Mouse (Mus musculus) spleen, adult 12 weeks (tissue): ENCODE results near the gene Prune1.
A peak's percentile ranks its signal among the peaks of the same experiment; 100 is the strongest.

Experiments used
- DNase-seq: peaks from one replicate; pipeline ENCODE4 v3.0.0; 2022; ENCODE audit warnings: low spot score

Gene Prune1

DNA sequence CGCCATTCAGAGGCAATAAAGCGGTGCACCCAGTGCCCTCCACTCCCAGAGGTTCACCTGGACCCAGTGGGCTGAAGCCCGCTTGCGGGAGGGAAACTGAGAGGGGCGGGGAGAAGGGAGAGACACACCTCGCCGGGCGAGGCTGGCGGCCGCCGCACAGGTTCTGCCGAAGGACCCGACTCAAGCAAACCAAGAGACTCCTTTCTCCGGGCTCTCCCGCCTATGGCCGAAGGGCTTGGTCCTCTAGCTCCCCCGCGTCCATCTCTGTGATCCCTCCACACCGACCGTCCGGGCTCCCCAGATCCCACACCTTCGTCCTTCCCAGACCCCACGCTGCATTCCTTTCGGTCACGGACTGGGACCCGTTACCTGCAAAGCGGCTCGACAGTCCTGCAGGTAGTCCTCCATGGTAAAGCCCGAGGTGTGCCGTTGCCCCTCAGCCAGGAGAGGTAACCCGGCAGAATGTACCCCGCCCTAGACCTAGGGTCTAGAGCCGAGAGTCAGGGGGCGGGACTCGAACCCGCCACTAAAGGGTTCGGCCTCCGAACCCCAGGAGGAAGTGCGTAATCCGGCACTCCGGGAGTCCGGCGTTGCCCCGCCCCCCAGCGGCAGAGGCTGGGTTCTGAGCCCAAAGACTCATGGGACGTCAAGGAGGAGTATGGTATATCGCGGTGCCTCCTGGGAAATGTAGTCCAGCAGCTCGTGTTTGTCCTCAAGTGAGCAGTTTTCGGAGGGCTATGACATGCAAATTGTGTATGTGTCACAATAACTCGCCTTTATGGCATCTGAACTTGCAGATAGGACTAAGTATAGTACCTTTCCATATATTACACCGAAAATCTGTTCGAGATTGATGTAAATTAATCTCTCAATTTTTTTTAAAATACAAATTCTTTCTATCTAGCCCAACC is at the start of gene Prune1, which contains the start of gene Mindy1:
Gene Prune1, minus strand, starts transcription at position 861 of the 911 bp plus-strand sequence.
Gene Mindy1, plus strand, starts transcription at position 130 of the 911 bp plus-strand sequence.
- DNase-seq: peak; percentile 96

- no peak for DNase-seq
Observed at GRCm38 (mm10) chr3:95331528-95331927, 49.7 kb upstream of the Prune1 start.

GRCm38 (mm10) chr3:95328803-95329404 is 47.0 kb upstream of the Prune1 start:
- DNase-seq: no peak

- no peak for DNase-seq
Observed at GRCm38 (mm10) chr3:95324454-95325144, 42.7 kb upstream of the Prune1 start.

- no peak for DNase-seq
Observed at GRCm38 (mm10) chr3:95323429-95323828, 41.6 kb upstream of the Prune1 start.

DNA sequence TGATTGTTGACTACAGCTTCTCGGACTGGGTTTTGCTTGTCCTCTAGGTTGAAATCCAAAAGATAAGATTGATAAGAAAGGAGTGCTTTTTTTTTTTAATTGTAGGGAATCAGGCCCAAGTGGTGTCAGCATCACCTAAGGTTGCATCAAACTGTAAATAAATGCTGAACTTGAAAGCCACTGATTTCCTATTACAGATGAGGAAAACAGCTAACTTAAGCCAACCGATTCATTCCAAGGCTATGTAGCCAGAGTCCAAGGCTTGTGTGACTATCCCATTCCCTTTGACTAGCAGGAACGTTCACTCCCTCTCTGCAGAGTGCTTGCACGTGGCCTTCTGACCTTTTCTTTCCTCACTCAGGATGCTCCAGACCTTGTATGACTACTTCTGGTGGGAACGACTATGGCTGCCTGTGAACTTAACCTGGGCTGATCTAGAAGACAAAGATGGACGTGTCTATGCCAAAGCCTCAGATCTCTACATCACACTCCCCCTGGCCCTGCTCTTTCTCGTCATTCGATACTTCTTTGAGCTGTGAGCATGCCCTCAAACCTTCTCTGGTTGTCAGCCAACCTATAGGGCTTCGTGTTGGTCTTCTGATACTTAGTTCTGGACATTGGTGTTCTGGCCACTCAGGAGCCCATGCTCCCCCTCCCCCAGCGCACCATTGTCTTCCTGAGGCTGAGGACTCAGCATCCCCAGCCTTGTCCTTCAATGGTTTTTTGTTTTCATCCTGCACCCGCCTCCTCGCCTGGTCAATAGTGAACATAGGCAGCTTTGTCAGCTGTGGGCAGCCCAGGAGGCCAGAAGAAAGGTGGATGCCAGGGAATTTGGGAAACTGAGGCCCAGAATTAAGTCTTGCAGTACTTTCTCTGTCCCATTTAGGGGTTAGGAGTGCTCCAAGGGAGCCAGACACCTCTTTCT is 38.1 kb upstream of the Prune1 start:
- no peak for DNase-seq

DNA sequence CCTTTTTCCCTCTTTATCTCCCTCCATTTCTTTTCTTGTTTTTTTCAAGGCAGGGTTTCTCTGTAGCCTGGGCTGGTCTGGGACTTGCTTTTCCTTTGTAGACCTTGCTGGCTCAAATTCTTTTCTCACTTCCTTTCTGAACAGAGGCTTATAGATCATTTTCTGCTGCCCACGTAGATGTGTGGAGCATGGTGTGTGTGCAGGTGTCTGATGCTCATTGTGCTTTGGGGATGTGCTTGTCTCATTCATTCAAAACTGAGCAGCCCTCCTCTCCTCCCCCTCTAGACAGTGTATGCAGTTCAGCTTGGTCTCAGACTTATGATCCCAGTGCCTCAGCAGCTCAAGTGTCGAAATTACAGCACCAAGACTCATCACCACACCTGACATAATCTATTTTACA is 37.2 kb upstream of the Prune1 start:
- no peak for DNase-seq

DNA sequence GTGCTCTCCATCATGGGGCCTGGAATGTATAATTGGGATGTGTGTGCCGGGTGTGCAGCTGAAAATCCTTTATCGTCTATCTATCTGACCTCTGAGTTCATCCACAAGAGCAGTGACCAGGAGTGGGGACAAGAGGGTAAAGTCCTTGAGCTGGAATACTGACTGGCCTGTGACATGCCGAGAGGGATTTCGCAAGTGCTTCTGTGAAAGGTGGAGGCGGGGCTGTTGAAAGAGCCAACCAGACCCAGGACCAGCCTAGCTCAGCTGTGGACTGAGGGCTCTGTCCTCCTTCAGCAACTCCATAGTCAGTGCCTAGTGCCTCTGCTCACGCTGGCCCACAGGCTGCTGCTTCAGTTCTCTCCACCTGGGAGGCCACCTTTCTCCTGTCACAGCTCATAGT is 36.7 kb upstream of the Prune1 start:
- no peak for DNase-seq

DNA sequence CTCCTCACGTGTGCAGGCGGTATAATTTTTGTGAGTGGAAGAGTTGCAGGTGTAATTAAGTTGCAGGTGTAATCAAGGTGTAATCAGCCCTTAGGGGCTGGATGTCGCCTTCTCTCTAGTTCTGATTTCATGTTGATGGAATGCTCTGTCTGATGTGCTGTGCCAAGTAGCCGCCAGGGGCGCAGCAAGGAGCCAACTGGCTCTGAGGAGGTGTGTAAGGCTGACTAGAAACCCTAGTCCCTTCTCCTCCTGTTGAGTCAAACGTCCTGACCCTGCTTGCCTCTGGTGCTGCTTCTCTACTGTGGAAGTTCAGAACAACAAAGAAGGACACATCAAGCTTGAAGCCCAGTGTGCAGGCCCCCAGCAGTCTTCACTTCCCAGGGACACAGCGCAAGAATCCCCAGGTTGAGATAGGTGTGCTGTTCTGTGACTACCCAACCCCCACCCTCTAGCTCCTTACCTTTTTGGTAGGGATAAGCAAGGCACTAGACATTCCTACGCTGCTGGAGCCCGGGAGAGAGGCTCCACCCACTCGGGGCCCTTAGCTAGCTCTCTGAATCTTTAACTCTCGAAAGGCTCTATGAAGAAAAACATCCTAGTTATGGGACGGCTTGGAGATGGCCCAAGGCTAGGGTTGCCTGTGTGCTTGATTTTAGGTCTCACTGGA is 35.7 kb upstream of the Prune1 start:
- peak; percentile 34 for DNase-seq

- DNase-seq: no peak
Observed at GRCm38 (mm10) chr3:95315844-95316550, 34.1 kb upstream of the Prune1 start.

DNA sequence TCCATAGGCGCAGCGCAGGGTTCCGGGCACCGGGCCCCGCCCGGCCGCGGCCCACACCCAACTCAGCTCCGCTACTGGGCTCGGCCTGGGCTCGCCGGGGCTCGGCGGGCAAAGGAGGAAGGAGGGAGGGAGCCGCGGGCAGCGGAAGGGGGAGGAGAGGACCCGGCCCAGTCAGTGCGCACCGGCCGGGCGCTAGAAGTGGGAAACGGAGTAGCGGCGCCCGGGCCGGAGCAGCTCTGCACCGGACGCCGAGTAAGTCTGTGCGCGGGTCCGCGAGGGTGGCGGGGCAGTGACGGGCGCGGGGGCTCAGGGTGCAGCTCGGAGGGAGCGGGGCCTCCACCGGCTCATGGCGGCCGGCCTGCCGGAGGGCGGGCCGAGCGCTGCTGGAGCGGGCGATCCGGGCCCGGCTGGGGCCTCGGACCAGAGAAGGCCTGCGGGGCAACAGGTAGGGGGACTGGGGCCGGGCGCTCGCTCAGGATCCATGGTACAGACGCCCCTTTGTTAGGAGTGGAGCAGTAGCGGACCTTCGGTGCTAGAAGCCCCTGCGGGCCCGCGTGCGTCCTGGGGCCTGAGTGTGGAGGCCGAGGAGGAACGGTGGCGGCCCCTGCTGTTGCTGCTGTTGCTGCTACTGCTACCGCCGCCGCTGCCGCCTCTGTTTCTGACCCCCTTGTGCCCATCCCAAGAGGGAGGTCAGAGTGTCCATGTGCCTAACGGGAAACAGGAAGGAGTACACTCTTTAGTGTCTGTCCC is 33.4 kb upstream of the Prune1 start:
- DNase-seq: peak; percentile 90

DNA sequence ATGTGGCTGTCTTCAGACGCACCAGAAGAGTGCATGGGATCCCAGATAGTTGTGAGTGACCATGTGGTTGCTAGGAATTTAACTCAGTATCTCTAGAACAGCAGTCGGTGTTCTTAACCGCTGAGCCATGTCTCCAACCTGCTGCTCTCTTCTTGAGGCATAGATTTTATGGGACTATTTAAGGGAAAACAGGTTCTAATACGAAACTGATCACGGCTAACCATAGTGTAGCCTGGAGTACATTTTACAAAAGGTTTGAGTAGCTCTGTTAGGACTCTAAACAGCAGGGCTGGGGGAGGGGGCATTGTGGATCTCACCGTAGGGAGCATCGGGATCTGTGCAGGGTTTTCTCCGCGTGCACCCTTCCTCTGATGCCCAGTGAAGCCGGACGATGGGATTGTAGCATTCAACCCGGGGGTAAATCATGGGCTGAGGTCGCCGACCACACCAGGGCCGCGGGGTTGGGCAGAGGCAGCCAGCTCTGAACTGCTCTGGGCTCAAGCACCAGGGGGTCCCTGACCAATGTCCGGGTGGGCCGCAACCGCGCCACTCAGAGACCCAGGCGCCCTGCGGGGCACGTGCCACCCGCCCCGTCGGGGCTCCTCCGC is 32.7 kb upstream of the Prune1 start, which contains the start of gene Cers2:
Gene Cers2, plus strand, starts transcription at position 306 of the 608 bp plus-strand sequence.
- DNase-seq: no peak

- DNase-seq: no peak
Observed at GRCm38 (mm10) chr3:95314075-95314474, 32.2 kb upstream of the Prune1 start.

- DNase-seq: no peak
Observed at GRCm38 (mm10) chr3:95313476-95313875, 31.6 kb upstream of the Prune1 start.

DNA sequence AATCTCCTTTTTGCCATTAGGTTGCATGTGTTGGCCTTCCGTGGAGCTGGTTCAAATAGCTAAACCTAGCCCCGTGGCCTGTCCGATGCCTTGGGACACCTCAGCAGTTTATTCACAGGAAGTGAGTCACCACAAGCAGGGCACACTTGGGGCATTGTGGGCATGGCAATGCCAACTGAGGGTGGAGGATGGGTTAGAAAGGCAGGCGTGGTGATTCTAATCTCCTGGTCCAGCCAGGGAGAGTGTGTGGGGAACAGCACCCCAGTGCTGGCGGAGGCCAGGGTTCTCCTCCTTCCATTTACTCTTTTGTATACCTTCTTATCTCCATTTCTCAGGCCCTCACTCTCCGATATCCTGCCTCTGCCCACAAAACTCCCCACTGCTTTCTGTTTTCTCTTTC is 30.7 kb upstream of the Prune1 start:
- no peak for DNase-seq

GRCm38 (mm10) chr3:95310968-95311882 is 29.3 kb upstream of the Prune1 start:
- peak; percentile 64 for DNase-seq

DNA sequence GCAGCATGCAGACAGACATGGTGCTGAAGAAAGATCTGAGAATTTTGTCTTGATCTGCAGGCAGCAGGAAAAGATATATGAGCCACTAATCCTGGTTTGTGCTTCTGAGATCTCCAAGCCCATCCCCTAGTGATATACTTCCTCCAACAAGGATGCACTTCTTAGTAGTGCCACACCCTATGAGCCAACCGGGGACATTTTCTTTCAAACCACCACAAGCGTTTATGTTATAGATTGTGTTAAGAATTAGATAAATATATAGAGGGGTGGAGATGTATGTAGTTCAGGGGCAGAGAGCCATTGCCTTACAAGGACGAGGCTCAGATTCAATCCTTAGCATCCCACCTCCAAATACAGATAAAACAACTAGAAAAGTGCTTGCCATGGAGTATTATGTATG is 28.6 kb upstream of the Prune1 start:
- no peak for DNase-seq

DNA sequence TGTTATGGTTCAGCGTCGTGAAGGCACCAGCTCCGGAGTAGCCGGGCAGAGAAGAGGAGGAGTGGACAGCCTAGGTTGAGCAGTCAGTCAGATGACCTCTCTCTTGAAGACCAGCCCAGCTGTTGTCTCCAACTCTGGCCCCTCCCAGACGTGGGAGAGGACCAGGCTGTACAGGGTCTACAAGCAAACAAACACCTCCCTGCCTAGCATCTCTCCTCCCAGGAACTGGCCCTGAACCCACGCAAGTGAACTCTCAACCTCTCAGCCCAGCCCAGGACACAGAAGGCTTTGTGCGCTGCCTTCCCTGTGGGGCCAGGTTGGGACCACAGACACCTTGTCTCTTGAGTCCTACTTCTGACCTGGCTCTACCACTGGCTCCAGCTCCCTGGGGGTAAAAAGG is 25.2 kb upstream of the Prune1 start, which contains the start of gene Anxa9:
Gene Anxa9, minus strand, starts transcription at position 77 of the 400 bp plus-strand sequence.
- DNase-seq: no peak
